Mouse (Mus musculus) liver, embryonic 16.5 days (tissue): ENCODE results near the gene Tbx10. TPM values are rescaled to one million over a fixed set of nuclear protein-coding genes. Genes with fewer than 3 reads are reported as not detected.
"Not testable (repeated sequence)": the region's sequence is repeated elsewhere in the genome, so short reads cannot be mapped to it uniquely, and the experiment has no call there.

ENCODE experiments used
- ATAC-seq: fragments of 200-750 bp; cut with Nextera tagmentation; 2 replicates; pipeline ENCODE4 v1.8.0; 2017; ENCODE audit warnings: low read depth, mild to moderate bottlenecking, moderate number of reproducible peaks, moderate library complexity
- H3K27ac ChIP-seq: fragments of 300-500 bp; sonication (generic); 2 replicates; pipeline ENCODE4 v1.5.1; 2014; ENCODE audit warnings: mild to moderate bottlenecking, low read length
- H3K27me3 ChIP-seq: fragments of 300-500 bp; sonication (generic); 2 replicates; pipeline ENCODE4 v1.6.1; 2014; ENCODE audit warnings: low read depth, low read length, mixed read lengths; ENCODE audit not compliant: control insufficient read depth, insufficient read depth
- H3K36me3 ChIP-seq: fragments of 300-500 bp; sonication (generic); 2 replicates; pipeline ENCODE4 v1.6.1; 2014; ENCODE audit warnings: mild to moderate bottlenecking; ENCODE audit not compliant: control insufficient read depth, insufficient read depth
- H3K4me1 ChIP-seq: fragments of 300-500 bp; sonication (generic); 2 replicates; pipeline ENCODE4 v1.6.1; 2014; ENCODE audit warnings: low read depth, low read length, mixed read lengths; ENCODE audit not compliant: control insufficient read depth
- H3K4me2 ChIP-seq: fragments of 300-500 bp; sonication (generic); 2 replicates; pipeline ENCODE4 v1.6.1; 2014; ENCODE audit warnings: low read depth, low read length, mixed read lengths
- H3K4me3 ChIP-seq: fragments of 300-500 bp; sonication (generic); 2 replicates; pipeline ENCODE4 v1.5.1; 2014; ENCODE audit warnings: low read depth, mild to moderate bottlenecking, low read length
- H3K9ac ChIP-seq: fragments of 300-500 bp; sonication (generic); 2 replicates; pipeline ENCODE4 v1.6.1; 2014; ENCODE audit warnings: low read depth, low read length
- H3K9me3 ChIP-seq: fragments of 300-500 bp; sonication (generic); replicated peaks from 2 replicates; pipeline ENCODE4 v1.6.1; 2016; ENCODE audit warnings: low read length; ENCODE audit not compliant: control insufficient read depth
- WGBS: fragments of 180-500 bp; shearing (Covaris S2); extraction: QIAGEN DNeasy Blood & Tissue Kit; methylation state at CpG from one replicate; pipeline ENCODE4 v1.1.7; 2014; ENCODE audit not compliant: insufficient replicate concordance; 5-methylcytosine and 5-hydroxymethylcytosine counted together
- polyA plus RNA-seq: library from polyadenylated mRNA; unstranded; fragments of >200 nt; fragmentation: Nextera tagmentation; extraction: Ambion mirVana; gene quantifications from 2 replicates; pipeline ENCODE4 v1.2.1, GENCODE M21; 2015

Gene Tbx10
- polyA plus RNA-seq, 1 experiment from 2014 or later = not detected

- Histone ChIP-seq H3K9ac (peak within 1 kb of the TSS; percentile 80), H3K9me3 (no peaks in the 10 kb centered on the region), H3K27ac (peak within 1 kb of the TSS; percentile 78), H3K4me2 (peak within 1 kb of the TSS; percentile 89), H3K4me3 (peak within 1 kb of the TSS; percentile 70), H3K27me3 (no peaks in the 10 kb centered on the region), H3K4me1 (peaks cover 19% of the 10 kb centered on the region), H3K36me3 (no peaks in the 10 kb centered on the region; the same call in 1 of the 2 replicates)
- under 1% methylated on average over 26 of the region's 26 CpGs for WGBS
- peak; percentile 79 for ATAC-seq
Measured at GRCm38 (mm10) chr19:4037788-4038232, 45.3 kb downstream of the Tbx10 start, which contains the start of gene Gstp1. TSS of gene Gstp1 (minus strand) at chr19:4037985.

DNA sequence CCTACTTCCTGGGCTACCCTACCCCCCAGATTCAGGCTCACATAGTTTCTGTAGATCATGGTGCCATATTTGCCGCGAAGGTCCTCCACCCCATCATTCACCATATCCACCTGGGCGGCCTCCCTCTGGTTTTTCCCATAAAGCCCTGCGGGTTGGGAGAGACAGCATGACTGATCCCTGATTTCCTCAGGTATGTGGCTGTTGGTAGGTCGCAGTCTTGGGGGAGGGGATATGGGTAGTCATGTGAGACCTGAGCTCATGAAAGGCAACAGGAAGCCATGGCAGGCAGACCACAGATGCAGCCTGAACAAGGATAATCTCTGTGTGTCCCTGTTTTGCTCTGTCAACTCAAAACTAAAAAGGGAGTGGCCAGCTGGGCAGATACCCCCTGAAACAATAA lies 48.4 kb downstream of the Tbx10 start:
- ATAC-seq, H3K36me3 ChIP-seq, H3K27me3 ChIP-seq, H3K4me2 ChIP-seq, H3K27ac ChIP-seq, H3K9ac ChIP-seq, H3K4me3 ChIP-seq, H3K9me3 ChIP-seq: not testable (repeated sequence)
- peaks cover 32% of the 10 kb centered on the region for H3K4me1 ChIP-seq
- 74% methylated on average over 5 of the region's 5 CpGs for WGBS

GRCm38 (mm10) chr19:4041500-4041899 lies 48.9 kb downstream of the Tbx10 start:
- 75% methylated on average over 3 of the region's 4 CpGs for WGBS
- ATAC-seq = not testable (repeated sequence)

DNA sequence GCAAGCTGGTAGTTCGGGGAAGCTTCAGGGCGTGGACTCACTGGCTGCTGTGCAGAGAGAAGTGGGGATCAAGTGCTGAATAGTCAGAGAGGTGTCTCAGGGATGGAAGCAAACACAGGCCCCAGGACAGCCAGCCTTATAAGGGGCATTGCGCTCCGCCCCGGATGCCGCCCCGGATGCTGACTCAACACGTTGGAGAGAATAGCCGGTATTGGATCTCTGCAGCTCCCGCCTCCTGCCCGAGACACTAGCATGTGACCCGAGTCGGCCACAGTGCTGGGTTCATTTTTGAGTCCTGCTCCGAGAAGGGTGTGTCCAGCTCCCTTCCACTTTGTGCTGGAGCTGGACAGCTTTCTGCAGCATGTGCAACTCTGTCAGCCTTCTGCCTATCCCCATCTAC lies 49.6 kb downstream of the Tbx10 start:
- 59% methylated on average over 14 of the region's 14 CpGs for WGBS
- no peak overlapping the region for H3K4me2 ChIP-seq
- H3K27me3 ChIP-seq = no peaks in the 10 kb centered on the region
- no peak overlapping the region for H3K9ac ChIP-seq
- H3K27ac ChIP-seq = no peak overlapping the region
- no peak overlapping the region for H3K4me3 ChIP-seq
- peaks cover 36% of the 10 kb centered on the region for H3K4me1 ChIP-seq
- H3K9me3 ChIP-seq = no peaks in the 10 kb centered on the region
- no peaks in the 10 kb centered on the region for H3K36me3 ChIP-seq
- ATAC-seq = no peak

More at GRCm38 (mm10) chr19:4041500-4041899, 48.9 kb downstream of the Tbx10 start:
- not testable (repeated sequence) for H3K9ac ChIP-seq, H3K9me3 ChIP-seq, H3K27ac ChIP-seq, H3K4me2 ChIP-seq, H3K36me3 ChIP-seq, H3K27me3 ChIP-seq, H3K4me3 ChIP-seq
- peaks cover 32% of the 10 kb centered on the region for H3K4me1 ChIP-seq

GRCm38 (mm10) chr19:4044109-4044508 lies 51.6 kb downstream of the Tbx10 start:
- H3K4me1 ChIP-seq = peaks cover 35% of the 10 kb centered on the region
- not testable (repeated sequence) for H3K9ac ChIP-seq, ATAC-seq, H3K4me2 ChIP-seq, H3K27me3 ChIP-seq, H3K36me3 ChIP-seq, H3K4me3 ChIP-seq, H3K27ac ChIP-seq, H3K9me3 ChIP-seq
- 38% methylated on average over 5 of the region's 5 CpGs for WGBS

DNA sequence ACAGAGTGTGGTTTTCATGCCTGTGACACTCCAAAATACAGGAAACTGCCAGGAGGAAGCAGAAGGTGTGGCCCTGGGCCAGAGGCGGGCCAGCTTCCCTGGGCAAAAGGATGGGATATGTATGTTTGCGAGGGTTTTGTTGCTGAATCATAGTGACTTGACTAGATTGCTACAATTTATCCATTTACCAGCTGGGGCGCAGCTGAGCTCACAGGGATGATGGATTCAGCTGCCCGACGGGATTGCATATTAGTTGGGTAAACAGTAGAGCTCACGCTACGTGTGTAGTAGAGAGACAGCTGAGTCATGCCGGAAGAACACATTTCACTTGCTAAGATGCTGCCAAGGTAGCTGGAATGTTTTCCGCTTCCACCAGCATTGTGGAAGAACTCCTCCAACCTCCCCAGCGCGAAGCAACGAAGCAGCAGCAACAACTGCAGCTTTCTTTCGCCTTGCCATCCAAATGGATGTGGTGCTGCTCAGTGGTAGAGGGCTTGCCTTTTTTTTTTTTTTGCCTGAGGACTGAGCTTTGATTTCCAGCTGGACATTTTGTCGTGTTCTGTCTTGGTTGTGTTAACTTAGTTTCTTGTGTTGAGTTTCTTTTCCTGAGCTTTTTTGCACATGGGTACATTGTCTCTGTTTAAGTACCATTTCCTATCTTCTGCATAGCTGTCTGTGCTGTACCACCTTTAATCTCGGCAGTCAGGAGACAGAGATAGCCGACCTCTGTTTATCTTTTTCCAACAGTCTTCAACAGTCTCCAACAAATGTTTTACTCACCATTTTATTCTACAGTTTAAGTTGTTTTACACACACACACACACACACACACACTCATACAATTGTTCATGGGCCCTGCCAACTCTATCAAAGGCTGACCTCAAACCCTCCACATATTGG lies 53.7 kb downstream of the Tbx10 start, which contains the start of gene Gstp2:
TSS of gene Gstp2 (minus strand) at position 58 of the 900 bp plus-strand sequence.
- no peaks in the 10 kb centered on the region for H3K36me3 ChIP-seq
- H3K4me3 ChIP-seq = peak within 1 kb of the TSS; percentile 38
- H3K27ac ChIP-seq = peak within 1 kb of the TSS; percentile 98
- 43% methylated on average over 16 of the region's 16 CpGs for WGBS
- peaks cover 35% of the 10 kb centered on the region for H3K4me1 ChIP-seq
- H3K9ac ChIP-seq = peak within 1 kb of the TSS; percentile 45
- peak within 1 kb of the TSS; percentile 66 for H3K4me2 ChIP-seq
- ATAC-seq = peak; percentile 80
- H3K9me3 ChIP-seq = no peaks in the 10 kb centered on the region
- H3K27me3 ChIP-seq = no peaks in the 10 kb centered on the region

- peak; percentile 79 for ATAC-seq
- no peaks in the 10 kb centered on the region for H3K36me3 ChIP-seq
- peak overlapping the region; percentile 66 for H3K4me2 ChIP-seq
- peak overlapping the region; percentile 42 for H3K9ac ChIP-seq
- H3K27ac ChIP-seq = peak overlapping the region; percentile 98
- H3K4me1 ChIP-seq = peaks cover 35% of the 10 kb centered on the region
- peak overlapping the region; percentile 38 for H3K4me3 ChIP-seq
- WGBS = 27% methylated on average over 8 of the region's 8 CpGs
- no peaks in the 10 kb centered on the region for H3K27me3 ChIP-seq
- H3K9me3 ChIP-seq = no peaks in the 10 kb centered on the region
Measured at GRCm38 (mm10) chr19:4046866-4047254, 54.3 kb downstream of the Tbx10 start.

- Histone ChIP-seq H3K27me3 (no peaks in the 10 kb centered on the region), H3K4me2 (peak overlapping the region; percentile 66; the same call in 1 of the 2 replicates), H3K36me3 (no peaks in the 10 kb centered on the region), H3K4me3 (peak overlapping the region; percentile 38; the same call in 1 of the 2 replicates), H3K9ac (no peak overlapping the region), H3K27ac (no peak overlapping the region), H3K9me3 (no peaks in the 10 kb centered on the region), H3K4me1 (peaks cover 38% of the 10 kb centered on the region)
- 10% methylated on average over 4 of the region's 4 CpGs for whole genome bisulfite sequencing
- no peak for ATAC-seq
Measured at GRCm38 (mm10) chr19:4047859-4048258, 55.3 kb downstream of the Tbx10 start.

DNA sequence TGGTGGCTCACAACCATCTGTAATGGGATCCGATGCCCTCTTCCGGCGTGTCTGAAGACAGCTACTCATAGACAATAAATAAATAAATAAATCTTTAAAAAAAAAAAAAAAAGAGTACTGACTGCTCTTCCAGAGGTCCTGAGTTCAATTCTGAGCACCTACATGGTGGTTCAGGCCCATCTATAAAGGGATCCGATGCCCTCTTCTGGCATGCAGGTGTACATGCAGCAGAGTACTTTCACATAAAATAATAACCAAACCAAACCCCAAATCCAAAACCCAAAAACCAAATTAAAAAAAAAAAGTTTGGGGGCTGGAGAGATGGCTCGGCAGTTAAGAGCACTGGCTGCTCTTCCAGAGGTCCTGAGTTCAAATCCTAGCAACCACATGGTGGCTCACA lies 56.5 kb downstream of the Tbx10 start:
- not testable (repeated sequence) for H3K36me3 ChIP-seq, H3K27me3 ChIP-seq
- 68% methylated on average over 5 of the region's 5 CpGs for WGBS

More for the DNA sequence above, 56.5 kb downstream of the Tbx10 start:
- not testable (repeated sequence) for H3K4me2 ChIP-seq, H3K4me3 ChIP-seq, ATAC-seq, H3K9me3 ChIP-seq, H3K9ac ChIP-seq, H3K27ac ChIP-seq
- peaks cover 36% of the 10 kb centered on the region for H3K4me1 ChIP-seq
